Mouse (Mus musculus) embryonic facial prominence, embryonic 11.5 days (tissue): ENCODE measurements around the gene Pus7. TPM values are rescaled to one million over a fixed set of nuclear protein-coding genes. Genes with fewer than 3 reads are reported as not detected.

ENCODE experiments used
- ATAC-seq: fragments of 200-750 bp; cut with Nextera tagmentation; replicated peaks from 2 replicates; pipeline ENCODE4 v1.8.0; 2017; ENCODE audit warnings: low read depth; ENCODE audit not compliant: insufficient number of reproducible peaks, low FRiP score, low TSS enrichment
- DNase-seq: peaks from one replicate; pipeline ENCODE4 v3.0.0-alpha.2; 2015; ENCODE audit warnings: low spot score
- H3K27ac ChIP-seq: fragments of 300-500 bp; sonication (generic); replicated peaks from 2 replicates; pipeline ENCODE4 v1.5.1; 2014; ENCODE audit warnings: mild to moderate bottlenecking, low read depth, low read length, control low read depth
- H3K27me3 ChIP-seq: fragments of 300-500 bp; sonication (generic); 2 replicates; pipeline ENCODE4 v1.6.1; 2014; ENCODE audit warnings: mild to moderate bottlenecking, low read length, moderate library complexity, mixed read lengths; ENCODE audit not compliant: control insufficient read depth, insufficient read depth
- H3K36me3 ChIP-seq: fragments of 300-500 bp; sonication (generic); replicated peaks from 2 replicates; pipeline ENCODE4 v1.6.1; 2014; ENCODE audit warnings: low read depth, mild to moderate bottlenecking, low read length, moderate library complexity, mixed read lengths; ENCODE audit not compliant: control insufficient read depth, insufficient read depth
- H3K4me1 ChIP-seq: fragments of 300-500 bp; sonication (generic); 2 replicates; pipeline ENCODE4 v1.6.1; 2014; ENCODE audit warnings: low read length, mixed read lengths; ENCODE audit not compliant: control insufficient read depth, insufficient read depth
- H3K4me2 ChIP-seq: fragments of 300-500 bp; sonication (generic); 2 replicates; pipeline ENCODE4 v1.6.1; 2014; ENCODE audit warnings: low read depth, mild to moderate bottlenecking, control low read depth, low read length, moderate library complexity
- H3K4me3 ChIP-seq: fragments of 300-500 bp; sonication (generic); 2 replicates; pipeline ENCODE4 v1.5.1; 2014; ENCODE audit warnings: low read depth, low read length, control low read depth
- H3K9ac ChIP-seq: fragments of 300-500 bp; sonication (generic); replicated peaks from 2 replicates; pipeline ENCODE4 v1.6.1; 2014; ENCODE audit warnings: mild to moderate bottlenecking, control low read depth, low read length
- H3K9me3 ChIP-seq: fragments of 300-500 bp; sonication (generic); replicated peaks from 2 replicates; pipeline ENCODE4 v1.6.1; 2016; ENCODE audit warnings: mild to moderate bottlenecking, low read length, inconsistent platforms, mixed read lengths; ENCODE audit not compliant: control insufficient read depth
- WGBS: fragments of 180-500 bp; shearing (Covaris S2); extraction: QIAGEN DNeasy Blood & Tissue Kit; methylation state at CpG from one replicate; pipeline ENCODE4 v1.1.7; 2014; 5-methylcytosine and 5-hydroxymethylcytosine counted together
- polyA plus RNA-seq: library from polyadenylated mRNA; unstranded; fragments of >200 nt; fragmentation: Nextera tagmentation; extraction: Ambion mirVana; gene quantifications from 2 replicates; pipeline ENCODE4 v1.2.1, GENCODE M21; 2014

The Pus7 gene
- polyA plus RNA-seq, 1 experiment from 2014 or later: 35.6 TPM

GRCm38 (mm10) chr5:23774186-23774585 is 9.3 kb downstream of the Pus7 start:
- no peak for ATAC-seq
- Histone ChIP-seq H3K27me3 (no peaks in the 10 kb centered on the region), H3K4me1 (no peaks in the 10 kb centered on the region), H3K9ac (no peak overlapping the region), H3K9me3 (no peaks in the 10 kb centered on the region), H3K27ac (no peak overlapping the region), H3K4me3 (no peak overlapping the region), H3K36me3 (no peaks in the 10 kb centered on the region; the same call in none of the 2 replicates), H3K4me2 (no peak overlapping the region)
- DNase-seq: no peak
- 87% methylated on average over 6 of the region's 6 CpGs for WGBS

- Histone ChIP-seq H3K27me3 (no peaks in the 10 kb centered on the region), H3K9ac (no peak overlapping the region), H3K4me2 (no peak overlapping the region), H3K27ac (no peak overlapping the region), H3K4me3 (no peak overlapping the region), H3K9me3 (no peaks in the 10 kb centered on the region), H3K36me3 (no peaks in the 10 kb centered on the region; the same call in none of the 2 replicates), H3K4me1 (no peaks in the 10 kb centered on the region)
- no peak for DNase-seq
- 68% methylated on average over 8 of the region's 8 CpGs for WGBS
- ATAC-seq: no peak
These were observed 12.4 kb downstream of the Pus7 start for GRCm38 (mm10) chr5:23771105-23771504.

GRCm38 (mm10) chr5:23764557-23764956 is 19.0 kb downstream of the Pus7 start:
- Histone ChIP-seq H3K4me3 (no peak overlapping the region), H3K4me2 (no peak overlapping the region), H3K9ac (no peak overlapping the region), H3K9me3 (no peaks in the 10 kb centered on the region), H3K27me3 (no peaks in the 10 kb centered on the region), H3K36me3 (no peaks in the 10 kb centered on the region; the same call in 1 of the 2 replicates), H3K4me1 (no peaks in the 10 kb centered on the region), H3K27ac (no peak overlapping the region)
- ATAC-seq (no peak), DNase-seq (no peak)
- WGBS: 95% methylated on average over 5 of the region's 5 CpGs

DNA sequence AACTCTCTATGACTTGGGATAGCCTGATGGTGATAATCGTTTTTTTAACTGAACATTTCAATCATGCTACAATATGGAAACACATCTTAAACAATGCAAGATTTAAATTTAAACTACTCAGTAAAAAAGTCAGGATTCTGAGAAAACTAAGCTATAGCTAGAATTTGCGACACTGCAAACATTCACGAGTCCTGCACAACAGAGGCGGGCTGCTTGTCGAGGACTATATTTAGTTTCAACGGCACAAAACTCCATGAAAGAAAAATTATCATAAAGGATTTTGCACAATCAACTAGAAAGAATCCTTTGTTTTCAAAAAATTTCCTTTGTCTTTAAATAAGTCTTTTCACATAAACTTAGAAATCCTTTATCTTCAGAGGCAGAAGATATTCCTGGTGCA is 21.0 kb downstream of the Pus7 start:
- Histone ChIP-seq H3K36me3 (no peaks in the 10 kb centered on the region), H3K9me3 (no peaks in the 10 kb centered on the region)

DNA sequence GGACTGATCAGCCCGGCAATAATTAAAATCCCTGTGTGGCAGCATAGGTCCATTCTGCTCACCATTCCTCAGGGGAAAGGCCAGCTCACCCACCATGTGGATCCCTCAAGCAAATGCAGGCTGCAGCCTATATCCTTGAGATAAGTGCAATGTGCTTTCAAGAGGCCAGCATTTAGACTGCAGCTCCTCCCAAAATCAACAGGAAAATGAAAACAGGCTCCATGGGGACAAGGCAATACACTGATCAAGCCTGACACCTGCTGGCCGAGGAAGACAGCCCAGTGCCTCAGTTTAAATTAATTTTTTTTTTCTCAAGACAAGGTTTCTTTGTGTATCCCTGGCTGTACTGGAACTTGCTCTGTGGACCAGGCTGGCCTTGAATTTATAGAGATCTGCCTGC is 24.9 kb downstream of the Pus7 start:
- Histone ChIP-seq H3K36me3 (no peaks in the 10 kb centered on the region), H3K9me3 (no peaks in the 10 kb centered on the region), H3K4me3 (no peak overlapping the region), H3K4me1 (no peaks in the 10 kb centered on the region), H3K27ac (no peak overlapping the region), H3K9ac (no peak overlapping the region), H3K27me3 (no peaks in the 10 kb centered on the region), H3K4me2 (no peak overlapping the region)
- peak; percentile 41 for DNase-seq
- no peak for ATAC-seq
- WGBS: 56% methylated on average over 2 of the region's 2 CpGs

More for the DNA sequence above, 21.0 kb downstream of the Pus7 start:
- DNase-seq (no peak), ATAC-seq (no peak)
- H3K4me2 ChIP-seq: no peak overlapping the region
- H3K4me3 ChIP-seq: no peak overlapping the region
- no peaks in the 10 kb centered on the region for H3K27me3 ChIP-seq
- H3K9ac ChIP-seq: no peak overlapping the region
- H3K27ac ChIP-seq: no peak overlapping the region
- WGBS: 93% methylated on average over 6 of the region's 6 CpGs
- no peaks in the 10 kb centered on the region for H3K4me1 ChIP-seq

- ATAC-seq (no peak), DNase-seq (no peak)
- Histone ChIP-seq H3K36me3 (no peaks in the 10 kb centered on the region; the same call in none of the 2 replicates), H3K9me3 (no peaks in the 10 kb centered on the region), H3K27me3 (no peaks in the 10 kb centered on the region), H3K27ac (no peak overlapping the region), H3K4me1 (no peaks in the 10 kb centered on the region), H3K4me3 (no peak overlapping the region), H3K4me2 (no peak overlapping the region), H3K9ac (no peak overlapping the region)
- WGBS: 94% methylated on average over 4 of the region's 4 CpGs
These were observed 27.1 kb downstream of the Pus7 start for GRCm38 (mm10) chr5:23756368-23756767.

DNA sequence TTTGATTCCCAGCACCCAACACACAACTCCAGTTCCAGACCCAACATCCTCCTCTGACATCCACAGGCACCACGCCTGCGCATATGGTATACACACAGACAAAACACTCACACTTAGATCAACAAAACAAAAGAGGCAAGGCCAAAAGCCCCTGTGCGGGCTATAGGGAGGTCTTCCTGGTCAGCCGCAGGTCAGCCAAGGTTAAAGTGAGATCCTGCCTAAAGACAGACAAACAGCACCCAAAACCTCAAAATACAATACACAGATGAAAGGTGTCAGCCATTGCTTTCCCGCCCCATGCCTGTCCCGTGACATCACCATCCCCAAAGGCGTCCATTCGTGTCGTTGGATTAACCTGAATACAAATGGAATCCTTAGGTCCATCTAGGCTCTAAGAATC is 27.9 kb downstream of the Pus7 start:
- H3K36me3 ChIP-seq: no peaks in the 10 kb centered on the region; the same call in none of the 2 replicates

GRCm38 (mm10) chr5:23749882-23750281 is 33.6 kb downstream of the Pus7 start:
- H3K9me3 ChIP-seq: no peaks in the 10 kb centered on the region
- WGBS: 60% methylated on average over 2 of the region's 2 CpGs
- ATAC-seq (no peak), DNase-seq (no peak)
- H3K4me2 ChIP-seq: no peak overlapping the region
- H3K4me3 ChIP-seq: no peak overlapping the region
- no peak overlapping the region for H3K9ac ChIP-seq
- no peaks in the 10 kb centered on the region for H3K27me3 ChIP-seq
- H3K4me1 ChIP-seq: no peaks in the 10 kb centered on the region
- H3K27ac ChIP-seq: no peak overlapping the region
- peaks cover 2% of the 10 kb centered on the region for H3K36me3 ChIP-seq

More for the DNA sequence above, 27.9 kb downstream of the Pus7 start:
- DNase-seq (no peak), ATAC-seq (no peak)
- H3K9ac ChIP-seq: no peak overlapping the region
- no peak overlapping the region for H3K27ac ChIP-seq
- H3K4me3 ChIP-seq: no peak overlapping the region
- H3K4me1 ChIP-seq: no peaks in the 10 kb centered on the region
- no peaks in the 10 kb centered on the region for H3K27me3 ChIP-seq
- H3K4me2 ChIP-seq: no peak overlapping the region
- WGBS: 97% methylated on average over 9 of the region's 9 CpGs
- H3K9me3 ChIP-seq: no peaks in the 10 kb centered on the region
